Mouse (Mus musculus): ENCODE measurements around the gene Ptprt. TPM values are rescaled to one million over a fixed set of nuclear protein-coding genes. Genes with fewer than 3 reads are reported as not detected.

Gene Ptprt
- polyA plus RNA-seq, 1 experiment, result 0.05 TPM

- Histone ChIP-seq H3K36me3 (ENCODE audit: control insufficient read depth, insufficient read depth, low read length) (no peaks in the 10 kb centered on the region), H3K27me3 (replicated peaks; ENCODE audit: control insufficient read depth, insufficient read depth, low read length) (no peaks in the 10 kb centered on the region; the same call in 1 of the 2 replicates), H3K27ac (ENCODE audit: insufficient read depth, low read depth, low read length) (no peak overlapping the region), H3K4me3 (ENCODE audit: insufficient read depth, low read depth, low read length) (no peak overlapping the region), H3K4me1 (ENCODE audit: control insufficient read depth, insufficient read depth, low read length) (no peaks in the 10 kb centered on the region)
- DNase-seq, result no peak
- TF ChIP-seq POLR2A (IDR thresholded peaks at IDR 0.05; ENCODE audit: low read depth, low read length) (no peak), CTCF (conservative IDR thresholded peaks at IDR 0.05; ENCODE audit: insufficient read depth, insufficient read length, low read depth, low read length) (no peak)
- 66% methylated on average over 2 of the region's 2 CpGs for WGBS
Observed at GRCm38 (mm10) chr2:161941991-161942390, 719.0 kb downstream of the Ptprt start.

DNA sequence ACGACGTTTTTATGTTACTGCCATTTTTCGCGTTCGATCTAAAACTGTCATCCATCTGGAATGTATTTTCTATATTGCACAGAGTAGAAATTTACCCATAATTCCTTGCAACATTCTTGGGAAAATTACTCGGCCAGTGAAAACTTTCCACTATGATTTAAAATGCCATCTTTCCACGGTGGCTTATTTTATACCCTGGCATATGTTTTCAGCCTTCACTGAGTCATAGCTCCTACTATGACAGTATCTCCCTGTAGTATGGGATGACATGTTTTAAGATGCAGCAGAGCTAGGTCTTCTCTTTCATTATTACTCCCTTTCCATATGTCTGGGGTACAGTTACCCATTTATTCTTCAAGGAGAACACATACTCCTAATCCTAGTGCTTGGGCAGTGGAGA is 753.7 kb downstream of the Ptprt start:
- no peak for DNase-seq
- 84% methylated on average over 7 of the region's 7 CpGs for WGBS
- no peak overlapping the region for H3K27ac ChIP-seq (ENCODE audit: insufficient read depth, low read depth, low read length)
- H3K27me3 ChIP-seq (replicated peaks; ENCODE audit: control insufficient read depth, insufficient read depth, low read length), result no peaks in the 10 kb centered on the region
- no peak overlapping the region for H3K4me3 ChIP-seq (ENCODE audit: insufficient read depth, low read depth, low read length)
- H3K4me1 ChIP-seq (ENCODE audit: control insufficient read depth, insufficient read depth, low read length), result no peaks in the 10 kb centered on the region
- no peaks in the 10 kb centered on the region for H3K36me3 ChIP-seq (ENCODE audit: control insufficient read depth, insufficient read depth, low read length)
- TF ChIP-seq CTCF (conservative IDR thresholded peaks at IDR 0.05; ENCODE audit: insufficient read depth, insufficient read length, low read depth, low read length) (no peak), POLR2A (IDR thresholded peaks at IDR 0.05; ENCODE audit: low read depth, low read length) (no peak)

- no peaks in the 10 kb centered on the region for H3K4me1 ChIP-seq (ENCODE audit: control insufficient read depth, insufficient read depth, low read length)
- 64% methylated on average over 3 of the region's 3 CpGs for WGBS
- no peaks in the 10 kb centered on the region for H3K27me3 ChIP-seq (replicated peaks; ENCODE audit: control insufficient read depth, insufficient read depth, low read length)
- no peak for TF ChIP-seq CTCF (conservative IDR thresholded peaks at IDR 0.05; ENCODE audit: insufficient read depth, insufficient read length, low read depth, low read length)
- no peak for TF ChIP-seq POLR2A (IDR thresholded peaks at IDR 0.05; ENCODE audit: low read depth, low read length)
- DNase-seq, result peak; percentile 50
- no peak overlapping the region for H3K27ac ChIP-seq (ENCODE audit: insufficient read depth, low read depth, low read length)
- no peak overlapping the region for H3K4me3 ChIP-seq (ENCODE audit: insufficient read depth, low read depth, low read length)
- H3K36me3 ChIP-seq (ENCODE audit: control insufficient read depth, insufficient read depth, low read length), result no peaks in the 10 kb centered on the region
Observed at GRCm38 (mm10) chr2:161902196-161902595, 758.8 kb downstream of the Ptprt start.

DNA sequence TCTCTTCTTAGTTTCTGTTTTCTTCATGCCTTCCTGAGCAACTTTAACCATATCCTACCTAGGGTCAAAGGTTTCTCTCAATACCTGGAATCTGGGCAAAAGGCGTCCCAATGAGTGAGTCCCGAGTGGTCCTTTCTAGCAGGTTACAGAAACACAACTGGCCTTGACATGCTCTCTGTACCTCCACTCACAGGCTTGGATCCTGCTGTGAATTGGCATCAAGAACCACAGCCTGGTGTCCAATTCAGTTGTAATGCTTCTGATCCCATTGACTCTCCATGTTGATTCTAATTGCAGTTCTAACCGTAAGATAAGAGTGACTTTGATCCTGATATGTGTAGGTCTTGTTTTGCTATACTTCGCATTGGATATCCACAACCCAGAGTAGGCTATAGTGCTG is 776.5 kb downstream of the Ptprt start:
- 88% methylated on average over 4 of the region's 4 CpGs for WGBS

DNA sequence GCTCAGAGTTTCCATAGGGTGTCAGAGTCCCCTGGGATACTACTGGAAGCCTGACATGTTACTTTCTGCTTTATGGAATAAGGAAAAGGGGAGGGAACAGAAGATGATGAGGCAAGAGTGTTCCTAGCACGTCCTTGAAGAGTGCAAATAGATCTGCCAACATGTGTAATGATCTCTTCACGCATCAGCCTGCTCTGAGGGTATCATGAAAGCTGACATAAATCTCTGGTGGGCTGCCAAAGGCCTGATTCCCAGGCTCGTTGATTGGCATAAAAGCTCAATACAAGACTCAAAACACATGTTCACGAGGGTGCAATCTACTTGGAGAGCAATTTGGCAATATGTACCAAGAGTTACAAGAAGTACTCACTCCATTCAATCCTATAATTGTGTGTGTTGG is 778.4 kb downstream of the Ptprt start:
- Histone ChIP-seq H3K36me3 (ENCODE audit: control insufficient read depth, insufficient read depth, low read length) (no peaks in the 10 kb centered on the region), H3K27me3 (replicated peaks; ENCODE audit: control insufficient read depth, insufficient read depth, low read length) (no peaks in the 10 kb centered on the region), H3K4me1 (ENCODE audit: control insufficient read depth, insufficient read depth, low read length) (no peaks in the 10 kb centered on the region), H3K4me3 (ENCODE audit: insufficient read depth, low read depth, low read length) (no peak overlapping the region), H3K27ac (ENCODE audit: insufficient read depth, low read depth, low read length) (no peak overlapping the region)
- WGBS, result 61% methylated on average over 4 of the region's 4 CpGs
- no peak for DNase-seq
- TF ChIP-seq CTCF (conservative IDR thresholded peaks at IDR 0.05; ENCODE audit: insufficient read depth, insufficient read length, low read depth, low read length) (no peak), POLR2A (IDR thresholded peaks at IDR 0.05; ENCODE audit: low read depth, low read length) (no peak)

More for the DNA sequence above, 776.5 kb downstream of the Ptprt start:
- no peaks in the 10 kb centered on the region for H3K4me1 ChIP-seq (ENCODE audit: control insufficient read depth, insufficient read depth, low read length)
- H3K4me3 ChIP-seq (ENCODE audit: insufficient read depth, low read depth, low read length), result no peak overlapping the region
- H3K36me3 ChIP-seq (ENCODE audit: control insufficient read depth, insufficient read depth, low read length), result no peaks in the 10 kb centered on the region
- TF ChIP-seq POLR2A (IDR thresholded peaks at IDR 0.05; ENCODE audit: low read depth, low read length), result no peak
- H3K27ac ChIP-seq (ENCODE audit: insufficient read depth, low read depth, low read length), result no peak overlapping the region
- DNase-seq, result no peak
- H3K27me3 ChIP-seq (replicated peaks; ENCODE audit: control insufficient read depth, insufficient read depth, low read length), result no peaks in the 10 kb centered on the region

- Histone ChIP-seq H3K27me3 (replicated peaks; ENCODE audit: control insufficient read depth, insufficient read depth, low read length) (no peaks in the 10 kb centered on the region), H3K27ac (ENCODE audit: insufficient read depth, low read depth, low read length) (no peak overlapping the region), H3K4me3 (ENCODE audit: insufficient read depth, low read depth, low read length) (no peak overlapping the region), H3K4me1 (ENCODE audit: control insufficient read depth, insufficient read depth, low read length) (no peaks in the 10 kb centered on the region), H3K36me3 (ENCODE audit: control insufficient read depth, insufficient read depth, low read length) (no peaks in the 10 kb centered on the region)
- 83% methylated on average over 3 of the region's 3 CpGs for WGBS
- DNase-seq, result no peak
- no peak for TF ChIP-seq CTCF (conservative IDR thresholded peaks at IDR 0.05; ENCODE audit: insufficient read depth, insufficient read length, low read depth, low read length)
- no peak for TF ChIP-seq POLR2A (IDR thresholded peaks at IDR 0.05; ENCODE audit: low read depth, low read length)
Observed at GRCm38 (mm10) chr2:161880941-161881340, 780.0 kb downstream of the Ptprt start.

- Histone ChIP-seq H3K4me3 (ENCODE audit: insufficient read depth, low read depth, low read length) (no peak overlapping the region), H3K36me3 (ENCODE audit: control insufficient read depth, insufficient read depth, low read length) (no peaks in the 10 kb centered on the region), H3K27ac (ENCODE audit: insufficient read depth, low read depth, low read length) (no peak overlapping the region), H3K4me1 (ENCODE audit: control insufficient read depth, insufficient read depth, low read length) (no peaks in the 10 kb centered on the region), H3K27me3 (replicated peaks; ENCODE audit: control insufficient read depth, insufficient read depth, low read length) (no peaks in the 10 kb centered on the region)
- 47% methylated on average over 4 of the region's 4 CpGs for WGBS
- no peak for TF ChIP-seq CTCF (conservative IDR thresholded peaks at IDR 0.05; ENCODE audit: insufficient read depth, insufficient read length, low read depth, low read length)
- DNase-seq, result no peak
Observed at GRCm38 (mm10) chr2:161865231-161865630, 795.7 kb downstream of the Ptprt start.

- Histone ChIP-seq H3K27ac (ENCODE audit: insufficient read depth, low read depth, low read length) (no peak overlapping the region), H3K4me1 (ENCODE audit: control insufficient read depth, insufficient read depth, low read length) (no peaks in the 10 kb centered on the region), H3K4me3 (ENCODE audit: insufficient read depth, low read depth, low read length) (no peak overlapping the region), H3K36me3 (ENCODE audit: control insufficient read depth, insufficient read depth, low read length) (no peaks in the 10 kb centered on the region), H3K27me3 (replicated peaks; ENCODE audit: control insufficient read depth, insufficient read depth, low read length) (no peaks in the 10 kb centered on the region)
- DNase-seq, result no peak
- WGBS, result 88% methylated on average over 1 of the region's 1 CpGs
- no peak for TF ChIP-seq POLR2A (IDR thresholded peaks at IDR 0.05; ENCODE audit: low read depth, low read length)
Observed at GRCm38 (mm10) chr2:161858813-161859212, 802.1 kb downstream of the Ptprt start.

Data from kidney, adult 2 months (tissue).